Mouse (Mus musculus): ENCODE measurements around the gene Vmn1r42.
"Not testable (repeated sequence)": the region's sequence is repeated elsewhere in the genome, so short reads cannot be mapped to it uniquely, and the experiment has no call there.

The Vmn1r42 gene

GRCm38 (mm10) chr6:89876313-89876712 is at the start of gene Vmn1r42, which contains the start of gene Vmn1r43:
TSS of gene Vmn1r42 (minus strand) at chr6:89876413.
TSS of gene Vmn1r43 (minus strand) at chr6:89876413.
- DNase-seq (ENCODE audit: low spot score in 2 of 2) = not testable (repeated sequence)

- no peak for DNase-seq (ENCODE audit: low spot score in 2 of 2)
Observed at GRCm38 (mm10) chr6:89883812-89884211, 7.6 kb upstream of the Vmn1r42 start.

GRCm38 (mm10) chr6:89883360-89883759 is 7.1 kb upstream of the Vmn1r42 start, which contains the start of gene Vmn1r44:
TSS of gene Vmn1r44 (plus strand) at chr6:89883660.
- no peak for DNase-seq (ENCODE audit: low spot score in 2 of 2)

GRCm38 (mm10) chr6:89880867-89881266 is 4.7 kb upstream of the Vmn1r42 start:
- DNase-seq (ENCODE audit: low spot score in 2 of 2) = no peak

- no peak for DNase-seq (ENCODE audit: low spot score in 2 of 2)
Observed at GRCm38 (mm10) chr6:89876963-89877362, 750 bp upstream of the Vmn1r42 start.

GRCm38 (mm10) chr6:89867976-89868375 is 8.2 kb downstream of the Vmn1r42 start:
- no peak for DNase-seq (ENCODE audit: low spot score in 2 of 2)

- DNase-seq (ENCODE audit: low spot score in 2 of 2) = no peak
Observed at GRCm38 (mm10) chr6:89867276-89867675, 8.9 kb downstream of the Vmn1r42 start.

- DNase-seq (ENCODE audit: low spot score in 2 of 2) = no peak
Observed at GRCm38 (mm10) chr6:89863792-89864191, 12.4 kb downstream of the Vmn1r42 start.

- no peak for DNase-seq (ENCODE audit: low spot score in 2 of 2)
Observed at GRCm38 (mm10) chr6:89859839-89860238, 16.4 kb downstream of the Vmn1r42 start.

- DNase-seq (ENCODE audit: low spot score in 2 of 2) = no peak
Observed at GRCm38 (mm10) chr6:89857552-89857951, 18.7 kb downstream of the Vmn1r42 start.
